Mouse (Mus musculus) lung, postnatal 0 days (tissue): Measurements from ENCODE around the gene Ubc. TPM values are rescaled to one million over a fixed set of nuclear protein-coding genes. Genes with fewer than 3 reads are reported as not detected.
"Not testable (repeated sequence)": the region's sequence is repeated elsewhere in the genome, so short reads cannot be mapped to it uniquely, and the experiment has no call there.

Experiments
- ATAC-seq: fragments of 200-750 bp; cut with Nextera tagmentation; 2 replicates; pipeline ENCODE4 v1.8.0; 2017; ENCODE audit warnings: moderate library complexity
- DNase-seq: peaks from one replicate; pipeline ENCODE4 v3.0.0-alpha.2; 2016; ENCODE audit warnings: low spot score
- H3K27ac ChIP-seq: fragments of 300-500 bp; sonication (generic); 2 replicates; pipeline ENCODE4 v1.5.1; 2014; ENCODE audit warnings: antibody characterized with exemption, mild to moderate bottlenecking, low read length, mixed read lengths
- H3K27me3 ChIP-seq: fragments of 300-500 bp; sonication (generic); replicated peaks from 2 replicates; pipeline ENCODE4 v1.6.1; 2014; ENCODE audit warnings: low read length, mixed read lengths; ENCODE audit not compliant: insufficient read depth
- H3K36me3 ChIP-seq: fragments of 300-500 bp; sonication (generic); 2 replicates; pipeline ENCODE4 v1.6.1; 2014; ENCODE audit warnings: low read length, mixed read lengths; ENCODE audit not compliant: insufficient read depth
- H3K4me1 ChIP-seq: fragments of 300-500 bp; sonication (generic); 2 replicates; pipeline ENCODE4 v1.6.1; 2014; ENCODE audit warnings: antibody characterized with exemption, low read depth, low read length, mixed read lengths; ENCODE audit not compliant: insufficient read depth
- H3K4me2 ChIP-seq: fragments of 300-500 bp; sonication (generic); replicated peaks from 2 replicates; pipeline ENCODE4 v1.6.1; 2014; ENCODE audit warnings: low read depth, mild to moderate bottlenecking, low read length, moderate library complexity, mixed read lengths
- H3K4me3 ChIP-seq: fragments of 300-500 bp; sonication (generic); 2 replicates; pipeline ENCODE4 v1.5.1; 2014; ENCODE audit warnings: low read depth, low read length
- H3K9ac ChIP-seq: fragments of 300-500 bp; sonication (generic); replicated peaks from 2 replicates; pipeline ENCODE4 v1.6.1; 2014; ENCODE audit warnings: low read depth, mild to moderate bottlenecking
- H3K9me3 ChIP-seq: fragments of 300-500 bp; sonication (generic); 2 replicates; pipeline ENCODE4 v1.6.1; 2016; ENCODE audit warnings: low read length, mixed read lengths
- CTCF ChIP-seq: IDR thresholded peaks from 2 replicates; pipeline ENCODE4 v1.5.1; 2016; ENCODE audit warnings: antibody characterized with exemption, mild to moderate bottlenecking
- EP300 ChIP-seq: IDR thresholded peaks from 2 replicates; pipeline ENCODE4 v1.6.1; 2016; ENCODE audit warnings: antibody characterized with exemption, mild to moderate bottlenecking, control low read depth
- WGBS: fragments of 180-500 bp; shearing (Covaris S2); extraction: QIAGEN DNeasy Blood & Tissue Kit; methylation state at CpG from one replicate; pipeline ENCODE4 v1.1.7; 2014; 5-methylcytosine and 5-hydroxymethylcytosine counted together
- polyA plus RNA-seq: library from polyadenylated mRNA; unstranded; fragments of >200 nt; fragmentation: Nextera tagmentation; extraction: Ambion mirVana; gene quantifications from 2 replicates; pipeline ENCODE4 v1.2.1, GENCODE M21; 2015

Gene Ubc
- polyA plus RNA-seq, 1 experiment from 2014 or later: 751 TPM

- H3K27ac ChIP-seq: no peak overlapping the region
- no peak overlapping the region for H3K4me3 ChIP-seq
- DNase-seq (no peak), ATAC-seq (no peak)
- H3K36me3 ChIP-seq: peaks cover 58% of the 10 kb centered on the region
- H3K4me2 ChIP-seq: no peak overlapping the region
- no peaks in the 10 kb centered on the region for H3K9me3 ChIP-seq
- no peaks in the 10 kb centered on the region for H3K4me1 ChIP-seq
- H3K9ac ChIP-seq: no peak overlapping the region
- WGBS: 72% methylated on average over 11 of the region's 11 CpGs
- H3K27me3 ChIP-seq: no peaks in the 10 kb centered on the region
- no peak for TF ChIP-seq CTCF
These were observed 29.1 kb upstream of the Ubc start for GRCm38 (mm10) chr5:125419124-125419523.

- Histone ChIP-seq H3K36me3 (peaks cover 56% of the 10 kb centered on the region), H3K9me3 (no peaks in the 10 kb centered on the region), H3K27me3 (no peaks in the 10 kb centered on the region), H3K27ac (no peak overlapping the region), H3K4me2 (no peak overlapping the region), H3K9ac (no peak overlapping the region), H3K4me3 (no peak overlapping the region), H3K4me1 (no peaks in the 10 kb centered on the region)
- 94% methylated on average over 12 of the region's 12 CpGs for WGBS
- DNase-seq: no peak
- no peak for TF ChIP-seq CTCF
- TF ChIP-seq EP300: no peak
- no peak for ATAC-seq
These were observed 28.6 kb upstream of the Ubc start for GRCm38 (mm10) chr5:125418636-125419035.

GRCm38 (mm10) chr5:125416183-125416582, 26.2 kb upstream of the Ubc start:
- H3K4me1 ChIP-seq: no peaks in the 10 kb centered on the region
- TF ChIP-seq CTCF (no peak), EP300 (no peak)
- DNase-seq (no peak), ATAC-seq (no peak)
- peaks cover 35% of the 10 kb centered on the region for H3K36me3 ChIP-seq
- no peak overlapping the region for H3K4me2 ChIP-seq
- H3K27me3 ChIP-seq: no peaks in the 10 kb centered on the region
- H3K27ac ChIP-seq: no peak overlapping the region
- no peaks in the 10 kb centered on the region for H3K9me3 ChIP-seq
- WGBS: 92% methylated on average over 8 of the region's 8 CpGs
- no peak overlapping the region for H3K9ac ChIP-seq
- H3K4me3 ChIP-seq: no peak overlapping the region

- DNase-seq: no peak
- Histone ChIP-seq H3K27ac (no peak overlapping the region), H3K4me3 (no peak overlapping the region), H3K27me3 (no peaks in the 10 kb centered on the region), H3K36me3 (peaks cover 25% of the 10 kb centered on the region), H3K4me1 (peaks cover 4% of the 10 kb centered on the region; the same call in 1 of the 2 replicates), H3K4me2 (no peak overlapping the region), H3K9ac (no peak overlapping the region), H3K9me3 (no peaks in the 10 kb centered on the region)
- no peak for ATAC-seq
- no peak for TF ChIP-seq CTCF
- no peak for TF ChIP-seq EP300
- WGBS: 47% methylated on average over 4 of the region's 4 CpGs
These were observed 23.8 kb upstream of the Ubc start for GRCm38 (mm10) chr5:125413763-125414162.

- H3K27ac ChIP-seq, H3K9ac ChIP-seq, H3K27me3 ChIP-seq, H3K4me2 ChIP-seq, ATAC-seq, H3K4me1 ChIP-seq, H3K4me3 ChIP-seq, H3K9me3 ChIP-seq, DNase-seq: not testable (repeated sequence)
- 88% methylated on average over 8 of the region's 8 CpGs for WGBS
- H3K36me3 ChIP-seq: peaks cover 16% of the 10 kb centered on the region; the same call in 1 of the 2 replicates
These were observed 22.5 kb upstream of the Ubc start for GRCm38 (mm10) chr5:125412536-125412935.

GRCm38 (mm10) chr5:125411972-125412530, 22.0 kb upstream of the Ubc start:
- WGBS: 60% methylated on average over 5 of the region's 5 CpGs
- H3K27ac ChIP-seq: no peak overlapping the region
- H3K4me1 ChIP-seq: peaks cover 5% of the 10 kb centered on the region
- peaks cover 16% of the 10 kb centered on the region; the same call in 1 of the 2 replicates for H3K36me3 ChIP-seq
- no peak for ATAC-seq
- H3K4me3 ChIP-seq: no peak overlapping the region
- H3K4me2 ChIP-seq: no peak overlapping the region
- no peak overlapping the region for H3K9ac ChIP-seq
- no peaks in the 10 kb centered on the region for H3K9me3 ChIP-seq
- H3K27me3 ChIP-seq: no peaks in the 10 kb centered on the region
- DNase-seq: peak; percentile 58
- TF ChIP-seq CTCF (peak; percentile 78), EP300 (no peak)
